Mouse (Mus musculus) CH12.LX (cell line): ENCODE results near the gene Arfgap3.

Source experiments
- CTCF ChIP-seq, 2 experiments: IDR thresholded peaks in 1 of 2; conservative IDR thresholded peaks in 1 of 2; 2 replicates each; pipeline ENCODE4 v1.5.1; 2011 to 2012; ENCODE audit warnings: low read depth in 2 of 2, low read length in 2 of 2, improper control_type of control experiment in 1 of 2, inconsistent platforms in 1 of 2, mild to moderate bottlenecking in 1 of 2, moderate library complexity in 1 of 2
- POLR2A ChIP-seq: IDR thresholded peaks from 2 replicates; pipeline ENCODE4 v1.6.1; 2011; ENCODE audit warnings: low read depth, mild to moderate bottlenecking, improper control_type of control experiment, low read length
- RAD21 ChIP-seq: IDR thresholded peaks from 2 replicates; pipeline ENCODE4 v1.6.1; 2011; ENCODE audit warnings: low read depth, mild to moderate bottlenecking, low read length, improper control_type of control experiment, moderate library complexity
- USF1 ChIP-seq: IDR thresholded peaks from 2 replicates; pipeline ENCODE4 v1.6.1; 2014; ENCODE audit warnings: low read depth, mild to moderate bottlenecking, inconsistent platforms, low read length, improper control_type of control experiment

- TF ChIP-seq POLR2A (no peak), RAD21 (peak; percentile 22), USF1 (no peak), CTCF (conservative IDR thresholded peaks at IDR 0.05 in 1 of 2, IDR thresholded peaks at IDR 0.05 in 1 of 2; ENCODE audit: low read depth in 2 of 2, low read length in 2 of 2) (0 out of 4 replicates have a peak, but pooled peaks of 1 of the 2 experiments have one; percentile 25)
Observed at GRCm38 (mm10) chr15:83383633-83384032, 33.6 kb upstream of the Arfgap3 start.
